Mouse (Mus musculus): ENCODE results near the gene Fem1a. TPM values are rescaled to one million over a fixed set of nuclear protein-coding genes. Genes with fewer than 3 reads are reported as not detected.

Fem1a gene
- polyA plus RNA-seq (2012; ENCODE audit: insufficient read depth, low replicate concordance): 9.5 and 11.2 TPM in 2 replicates

GRCm38 (mm10) chr17:56256239-56256881 is at the start of gene Fem1a:
Gene Fem1a, plus strand, starts transcription at chr17:56256810.
- Histone ChIP-seq H3K4me1 (peaks cover 60% of the 10 kb centered on the region), H3K9me3 (no peaks in the 10 kb centered on the region), H3K27me3 (replicated peaks) (no peaks in the 10 kb centered on the region), H3K4me3 (replicated peaks) (peak within 1 kb of the TSS; percentile 93), H3K36me3 (replicated peaks; ENCODE audit: low read length) (peaks cover 33% of the 10 kb centered on the region)
- TF ChIP-seq FLI1 (IDR thresholded peaks at IDR 0.05; ENCODE audit: low read length) (no peak; the same call in 1 of the 2 replicates), GATA1 (IDR thresholded peaks at IDR 0.05; ENCODE audit: borderline replicate concordance, low read length) (no peak)

GRCm38 (mm10) chr17:56206986-56207674 is 49.5 kb upstream of the Fem1a start:
- Histone ChIP-seq H3K27me3 (replicated peaks) (no peaks in the 10 kb centered on the region), H3K9me3 (no peaks in the 10 kb centered on the region), H3K36me3 (replicated peaks; ENCODE audit: low read length) (peaks cover 100% of the 10 kb centered on the region), H3K4me1 (peaks cover 41% of the 10 kb centered on the region), H3K4me3 (replicated peaks) (no peak overlapping the region)
- no peak for TF ChIP-seq FLI1 (IDR thresholded peaks at IDR 0.05; ENCODE audit: low read length)
- no peak for TF ChIP-seq GATA1 (IDR thresholded peaks at IDR 0.05; ENCODE audit: borderline replicate concordance, low read length)

- Histone ChIP-seq H3K27me3 (replicated peaks) (no peaks in the 10 kb centered on the region), H3K36me3 (replicated peaks; ENCODE audit: low read length) (peaks cover 98% of the 10 kb centered on the region), H3K4me1 (peaks cover 41% of the 10 kb centered on the region), H3K4me3 (replicated peaks) (no peak overlapping the region), H3K9me3 (no peaks in the 10 kb centered on the region)
- no peak for TF ChIP-seq FLI1 (IDR thresholded peaks at IDR 0.05; ENCODE audit: low read length)
- TF ChIP-seq GATA1 (IDR thresholded peaks at IDR 0.05; ENCODE audit: borderline replicate concordance, low read length): no peak
Measured at GRCm38 (mm10) chr17:56207963-56208530, 48.6 kb upstream of the Fem1a start.

GRCm38 (mm10) chr17:56208821-56209220 is 47.8 kb upstream of the Fem1a start:
- Histone ChIP-seq H3K4me3 (replicated peaks) (no peak overlapping the region), H3K9me3 (no peaks in the 10 kb centered on the region), H3K36me3 (replicated peaks; ENCODE audit: low read length) (peaks cover 94% of the 10 kb centered on the region), H3K4me1 (peaks cover 45% of the 10 kb centered on the region), H3K27me3 (replicated peaks) (no peaks in the 10 kb centered on the region)
- TF ChIP-seq GATA1 (IDR thresholded peaks at IDR 0.05; ENCODE audit: borderline replicate concordance, low read length) (no peak), FLI1 (IDR thresholded peaks at IDR 0.05; ENCODE audit: low read length) (no peak)

GRCm38 (mm10) chr17:56211090-56211489 is 45.5 kb upstream of the Fem1a start:
- Histone ChIP-seq H3K9me3 (no peaks in the 10 kb centered on the region), H3K4me3 (replicated peaks) (no peak overlapping the region), H3K4me1 (peaks cover 63% of the 10 kb centered on the region), H3K27me3 (replicated peaks) (no peaks in the 10 kb centered on the region), H3K36me3 (replicated peaks; ENCODE audit: low read length) (peaks cover 92% of the 10 kb centered on the region)
- TF ChIP-seq FLI1 (IDR thresholded peaks at IDR 0.05; ENCODE audit: low read length) (no peak), GATA1 (IDR thresholded peaks at IDR 0.05; ENCODE audit: borderline replicate concordance, low read length) (no peak)

GRCm38 (mm10) chr17:56212676-56213075 is 43.9 kb upstream of the Fem1a start:
- H3K36me3 ChIP-seq (replicated peaks; ENCODE audit: low read length): peaks cover 85% of the 10 kb centered on the region
- H3K4me3 ChIP-seq (replicated peaks): peak overlapping the region; percentile 34
- TF ChIP-seq GATA1 (IDR thresholded peaks at IDR 0.05; ENCODE audit: borderline replicate concordance, low read length) (no peak), FLI1 (IDR thresholded peaks at IDR 0.05; ENCODE audit: low read length) (no peak)
- H3K27me3 ChIP-seq (replicated peaks): no peaks in the 10 kb centered on the region
- H3K9me3 ChIP-seq: no peaks in the 10 kb centered on the region
- peaks cover 79% of the 10 kb centered on the region for H3K4me1 ChIP-seq

- Histone ChIP-seq H3K9me3 (no peaks in the 10 kb centered on the region), H3K27me3 (replicated peaks) (no peaks in the 10 kb centered on the region), H3K36me3 (replicated peaks; ENCODE audit: low read length) (peaks cover 70% of the 10 kb centered on the region), H3K4me1 (peaks cover 83% of the 10 kb centered on the region), H3K4me3 (replicated peaks) (no peak overlapping the region)
- TF ChIP-seq FLI1 (IDR thresholded peaks at IDR 0.05; ENCODE audit: low read length) (no peak), GATA1 (IDR thresholded peaks at IDR 0.05; ENCODE audit: borderline replicate concordance, low read length) (no peak)
Measured at GRCm38 (mm10) chr17:56214229-56214628, 42.4 kb upstream of the Fem1a start.

GRCm38 (mm10) chr17:56217670-56218069 is 38.9 kb upstream of the Fem1a start:
- Histone ChIP-seq H3K9me3 (no peaks in the 10 kb centered on the region), H3K4me3 (replicated peaks) (peak overlapping the region; percentile 96)

GRCm38 (mm10) chr17:56218377-56219191 is 38.0 kb upstream of the Fem1a start, which contains the start of gene Dpp9:
Gene Dpp9, minus strand, starts transcription at chr17:56218905.
- Histone ChIP-seq H3K27me3 (replicated peaks) (peaks cover 3% of the 10 kb centered on the region), H3K9me3 (no peaks in the 10 kb centered on the region), H3K4me1 (peaks cover 60% of the 10 kb centered on the region), H3K36me3 (replicated peaks; ENCODE audit: low read length) (peaks cover 32% of the 10 kb centered on the region), H3K4me3 (replicated peaks) (peak within 1 kb of the TSS; percentile 96)
- no peak for TF ChIP-seq GATA1 (IDR thresholded peaks at IDR 0.05; ENCODE audit: borderline replicate concordance, low read length)
- TF ChIP-seq FLI1 (IDR thresholded peaks at IDR 0.05; ENCODE audit: low read length): no peak

More at GRCm38 (mm10) chr17:56217670-56218069, 38.9 kb upstream of the Fem1a start:
- Histone ChIP-seq H3K36me3 (replicated peaks; ENCODE audit: low read length) (peaks cover 35% of the 10 kb centered on the region), H3K27me3 (replicated peaks) (peaks cover 2% of the 10 kb centered on the region), H3K4me1 (peaks cover 68% of the 10 kb centered on the region)
- TF ChIP-seq GATA1 (IDR thresholded peaks at IDR 0.05; ENCODE audit: borderline replicate concordance, low read length): no peak
- no peak for TF ChIP-seq FLI1 (IDR thresholded peaks at IDR 0.05; ENCODE audit: low read length)
